Mouse (Mus musculus): ENCODE measurements around the gene Olfr803. TPM values are rescaled to one million over a fixed set of nuclear protein-coding genes. Genes with fewer than 3 reads are reported as not detected.

Olfr803 gene
- polyA plus RNA-seq, 1 experiment from 2014 or later: not detected

Small RNA genes within 50 kb of the gene (microRNA-seq; reads per million reads assigned to microRNA genes)
- gene Gm24485 (ENCODE audit: borderline number of aligned reads): not detected

Other genes with a start within 250 kb of the Olfr803 start
- not detected in 2 replicates for gene Olfr787, start 232.4 kb downstream of the Olfr803 start, polyA plus RNA-seq (2014; fragmentation: Nextera tagmentation; extraction: Ambion mirVana)
- gene Olfr788, start 223.3 kb downstream of the Olfr803 start, polyA plus RNA-seq (2014; fragmentation: Nextera tagmentation; extraction: Ambion mirVana): not detected in 2 replicates
- not detected in 2 replicates for gene Olfr789, start 209.5 kb downstream of the Olfr803 start, polyA plus RNA-seq (2014; fragmentation: Nextera tagmentation; extraction: Ambion mirVana)
- not detected in 2 replicates for gene Olfr790, start 195.8 kb downstream of the Olfr803 start, polyA plus RNA-seq (2014; fragmentation: Nextera tagmentation; extraction: Ambion mirVana)
- gene Olfr791, start 172.5 kb downstream of the Olfr803 start, polyA plus RNA-seq (2014; fragmentation: Nextera tagmentation; extraction: Ambion mirVana): not detected in 2 replicates
- gene Olfr792, start 155.1 kb downstream of the Olfr803 start, polyA plus RNA-seq (2014; fragmentation: Nextera tagmentation; extraction: Ambion mirVana): not detected in 2 replicates
- gene Olfr794, start 126.6 kb downstream of the Olfr803 start, polyA plus RNA-seq (2014; fragmentation: Nextera tagmentation; extraction: Ambion mirVana): not detected in 2 replicates
- not detected in 2 replicates for gene Olfr796, start 81.7 kb downstream of the Olfr803 start, polyA plus RNA-seq (2014; fragmentation: Nextera tagmentation; extraction: Ambion mirVana)
- gene Olfr798, start 66.4 kb downstream of the Olfr803 start, polyA plus RNA-seq (2014; fragmentation: Nextera tagmentation; extraction: Ambion mirVana): not detected in 2 replicates
- gene Olfr799, start 56.8 kb downstream of the Olfr803 start, polyA plus RNA-seq (2014; fragmentation: Nextera tagmentation; extraction: Ambion mirVana): not detected in 2 replicates
- not detected in 2 replicates for gene Olfr800, start 36.6 kb downstream of the Olfr803 start, polyA plus RNA-seq (2014; fragmentation: Nextera tagmentation; extraction: Ambion mirVana)
- not detected in 2 replicates for gene Olfr801, start 20.4 kb downstream of the Olfr803 start, polyA plus RNA-seq (2014; fragmentation: Nextera tagmentation; extraction: Ambion mirVana)
- gene Olfr802, start 6.1 kb downstream of the Olfr803 start, polyA plus RNA-seq (2014; fragmentation: Nextera tagmentation; extraction: Ambion mirVana): not detected in 2 replicates
- gene Olfr804, start 8.9 kb upstream of the Olfr803 start, polyA plus RNA-seq (2014; fragmentation: Nextera tagmentation; extraction: Ambion mirVana): not detected in 2 replicates
- not detected in 2 replicates for gene Olfr805, start 35.1 kb upstream of the Olfr803 start, polyA plus RNA-seq (2014; fragmentation: Nextera tagmentation; extraction: Ambion mirVana)
- not detected in 2 replicates for gene Olfr806, start 47.6 kb upstream of the Olfr803 start, polyA plus RNA-seq (2014; fragmentation: Nextera tagmentation; extraction: Ambion mirVana)
- gene Olfr807, start 63.5 kb upstream of the Olfr803 start, polyA plus RNA-seq (2014; fragmentation: Nextera tagmentation; extraction: Ambion mirVana): not detected in 2 replicates
- gene Olfr808, start 71.2 kb upstream of the Olfr803 start, polyA plus RNA-seq (2014; fragmentation: Nextera tagmentation; extraction: Ambion mirVana): not detected in 2 replicates
- gene Olfr809, start 80.4 kb upstream of the Olfr803 start, polyA plus RNA-seq (2014; fragmentation: Nextera tagmentation; extraction: Ambion mirVana): not detected in 2 replicates
- gene Olfr810, start 100.6 kb upstream of the Olfr803 start, polyA plus RNA-seq (2014; fragmentation: Nextera tagmentation; extraction: Ambion mirVana): not detected in 2 replicates
- gene Olfr811, start 110.1 kb upstream of the Olfr803 start, polyA plus RNA-seq (2014; fragmentation: Nextera tagmentation; extraction: Ambion mirVana): not detected in 2 replicates
- gene Olfr812, start 151.8 kb upstream of the Olfr803 start, polyA plus RNA-seq (2014; fragmentation: Nextera tagmentation; extraction: Ambion mirVana): not detected in 2 replicates
- not detected in 2 replicates for gene Olfr813, start 161.1 kb upstream of the Olfr803 start, polyA plus RNA-seq (2014; fragmentation: Nextera tagmentation; extraction: Ambion mirVana)
- gene Olfr814, start 185.6 kb upstream of the Olfr803 start, polyA plus RNA-seq (2014; fragmentation: Nextera tagmentation; extraction: Ambion mirVana): not detected in 2 replicates
- not detected in 2 replicates for gene Olfr815, start 211.6 kb upstream of the Olfr803 start, polyA plus RNA-seq (2014; fragmentation: Nextera tagmentation; extraction: Ambion mirVana)
- not detected in 2 replicates for gene Olfr816, start 221.3 kb upstream of the Olfr803 start, polyA plus RNA-seq (2014; fragmentation: Nextera tagmentation; extraction: Ambion mirVana)

Data from embryonic facial prominence, embryonic 11.5 days (tissue).